Mouse (Mus musculus) c-Kit-positive CD71-positive TER-119-negative erythroid progenitor cells, embryonic 14.5 days (primary cell): ENCODE results near the gene Pgm5.
A peak's percentile ranks its signal among the peaks of the same experiment; 100 is the strongest.

Experiments
- DNase-seq: peaks from one replicate; pipeline ENCODE4 v3.0.0-alpha.2; 2013; ENCODE audit warnings: low read depth

Gene Pgm5

DNA sequence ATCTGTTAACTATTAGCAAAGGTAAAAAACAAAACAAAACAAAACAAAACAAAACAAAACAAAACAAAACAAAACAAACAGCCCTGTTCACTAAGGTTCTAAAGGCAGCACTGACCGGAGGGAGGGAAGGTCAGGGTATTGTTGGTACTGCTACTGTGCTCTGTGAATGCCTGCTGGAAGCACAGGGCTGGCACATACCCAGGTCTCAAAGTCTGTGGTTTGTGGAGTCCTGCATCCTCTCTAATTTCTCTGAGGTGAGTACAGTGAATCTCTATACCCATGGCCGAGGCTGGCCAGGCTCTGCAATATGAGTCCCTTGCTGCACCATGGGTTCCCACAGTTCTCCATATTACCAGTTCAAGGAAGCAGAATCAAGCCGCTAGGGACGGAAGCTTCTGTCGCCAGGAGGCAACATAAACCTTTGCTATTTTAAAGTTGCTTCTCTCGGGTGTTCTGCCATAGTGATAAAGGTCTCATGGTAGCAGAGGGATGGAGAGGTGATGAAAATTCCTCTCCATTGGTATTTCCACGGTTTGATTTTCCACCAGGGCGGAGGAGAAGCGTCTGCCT lies 208.3 kb downstream of the Pgm5 start:
- no peak for DNase-seq

DNA sequence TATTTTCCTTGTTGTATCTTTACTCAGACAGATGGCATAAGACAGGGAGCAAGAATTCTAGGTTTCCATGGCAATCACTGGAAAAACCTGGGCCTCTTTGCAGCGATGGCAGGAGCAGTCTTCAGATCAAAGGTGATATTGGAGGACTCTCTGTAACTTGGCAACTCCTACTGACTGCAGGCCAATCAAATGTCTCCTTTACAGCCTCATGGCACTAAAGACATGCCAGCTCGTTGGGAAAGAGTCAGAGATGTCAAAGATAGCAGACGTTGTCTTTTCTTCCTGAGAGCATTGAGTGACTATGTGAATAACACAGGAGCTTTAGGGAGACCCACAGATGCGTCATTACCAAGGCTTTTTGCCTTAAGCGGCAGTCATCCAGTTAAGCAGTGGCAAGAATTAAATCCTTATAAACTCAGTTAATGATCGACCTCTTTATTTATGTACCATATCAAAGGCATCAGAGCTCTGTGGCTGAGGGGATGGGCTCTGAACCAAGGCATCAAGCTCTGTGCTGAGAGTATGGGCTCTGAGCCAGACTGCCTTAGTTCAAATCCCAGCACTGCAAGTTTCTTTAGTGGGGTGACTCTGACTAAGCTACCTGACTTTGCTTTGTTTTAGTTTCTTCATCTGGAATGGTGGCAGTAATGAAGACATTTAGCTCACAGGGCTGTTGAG lies 209.2 kb downstream of the Pgm5 start:
- DNase-seq, result no peak

DNA sequence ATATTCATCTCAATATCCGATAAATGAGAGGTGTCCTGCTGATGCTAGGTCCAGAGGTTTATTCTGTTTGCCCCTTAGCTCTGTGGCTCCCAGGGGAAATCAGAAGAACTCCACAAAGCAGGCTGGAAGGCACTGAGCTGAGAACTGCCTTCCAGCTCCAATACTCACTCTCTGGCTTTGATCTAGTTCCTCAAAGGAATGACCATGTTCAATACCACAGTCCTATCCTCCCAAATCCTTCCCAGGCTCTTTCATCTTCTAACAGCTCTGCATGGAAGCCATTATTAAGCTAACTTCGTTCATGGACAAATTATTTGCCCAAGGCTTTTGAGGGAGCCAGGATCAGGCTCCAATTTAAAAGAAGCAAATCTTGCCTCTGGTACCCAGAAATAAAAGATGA lies 210.1 kb downstream of the Pgm5 start:
- no peak for DNase-seq

DNA sequence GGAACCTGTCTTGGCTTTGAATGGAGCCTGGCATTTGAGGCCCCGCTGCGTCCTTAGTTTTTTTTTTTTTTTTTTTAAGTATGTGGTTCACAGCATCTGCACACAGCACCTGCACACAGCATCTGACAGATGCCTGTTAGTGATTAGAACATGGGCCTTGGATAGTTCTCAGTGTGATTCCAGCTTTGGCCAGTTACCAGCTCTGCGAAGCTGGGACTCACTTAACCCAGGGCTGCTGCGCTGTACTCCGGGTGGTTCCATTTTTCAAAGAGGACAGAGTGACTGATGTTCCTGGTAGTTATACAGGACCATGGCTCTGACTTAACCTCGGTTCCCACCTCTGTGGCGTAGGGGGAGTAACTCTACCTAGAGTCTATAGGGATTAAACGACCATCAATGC lies 211.2 kb downstream of the Pgm5 start:
- no peak for DNase-seq

DNA sequence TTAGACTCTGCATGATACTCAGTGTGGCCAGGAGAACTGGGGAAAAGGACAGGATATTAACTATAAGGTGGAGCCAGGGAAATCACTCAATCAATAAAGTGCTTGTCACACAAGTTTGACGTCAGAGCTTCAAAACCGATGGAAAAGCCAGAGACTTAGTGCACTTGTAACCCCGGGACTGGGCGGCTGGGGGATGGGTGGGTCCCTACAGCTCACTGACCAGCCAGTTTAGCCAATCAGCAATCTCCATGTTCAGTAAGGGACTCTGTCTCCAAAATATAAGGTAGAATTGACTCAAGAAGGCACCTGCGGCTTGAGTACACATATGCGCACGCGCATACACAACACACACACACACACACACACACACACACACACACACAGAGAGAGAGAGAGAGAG lies 213.6 kb downstream of the Pgm5 start:
- DNase-seq, result no peak

DNA sequence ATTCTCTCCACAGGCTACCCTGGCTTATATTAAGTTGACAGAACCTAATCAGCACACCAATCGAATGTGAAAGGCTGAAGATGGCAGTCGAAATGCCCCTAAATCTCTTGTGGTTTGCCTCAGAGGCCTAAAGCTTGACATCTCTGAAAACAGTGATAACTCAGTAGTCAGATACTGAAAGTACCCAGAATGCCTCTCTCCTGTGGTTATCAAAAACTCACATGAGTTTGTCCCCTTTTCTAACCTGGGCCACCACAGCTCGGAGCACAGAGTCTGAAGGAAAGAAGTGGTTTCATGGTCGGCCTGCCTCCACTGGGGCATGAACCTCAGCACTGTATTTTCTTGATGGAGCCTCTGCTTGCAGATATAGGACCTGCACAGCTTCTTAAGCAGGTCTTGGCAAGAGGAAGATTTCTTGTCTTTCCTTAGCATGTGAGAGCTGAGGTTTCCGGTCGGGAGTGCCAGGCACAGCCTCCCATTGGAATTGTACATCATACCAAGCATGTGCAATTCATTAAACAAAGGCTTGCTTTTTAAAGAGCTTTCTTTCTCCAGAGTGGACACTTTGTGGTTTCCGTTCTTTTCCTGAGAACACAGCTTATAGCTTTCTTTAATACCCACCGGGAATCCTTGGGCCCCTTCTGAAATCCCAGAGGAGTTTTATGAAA lies 215.4 kb downstream of the Pgm5 start:
- no peak for DNase-seq

DNA sequence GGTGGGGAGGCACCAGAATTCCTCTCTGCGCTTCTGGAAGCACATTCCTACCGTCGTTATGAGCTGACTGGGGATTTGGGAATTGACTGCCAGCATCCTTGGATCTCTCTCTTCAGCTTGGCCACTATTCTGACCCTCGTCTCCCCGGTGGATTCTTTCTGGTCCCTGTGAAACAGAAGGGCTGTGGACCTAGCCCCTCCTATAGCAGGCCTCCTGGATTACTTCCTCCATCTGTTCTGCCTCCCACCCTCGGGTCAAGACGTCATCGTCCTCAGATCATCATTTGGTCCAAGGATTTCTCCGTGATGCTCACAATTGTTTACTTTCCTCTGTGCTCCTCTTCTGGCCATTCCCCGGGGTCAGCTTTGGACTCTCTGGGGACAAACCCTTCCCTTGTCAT lies 216.7 kb downstream of the Pgm5 start:
- no peak for DNase-seq

DNA sequence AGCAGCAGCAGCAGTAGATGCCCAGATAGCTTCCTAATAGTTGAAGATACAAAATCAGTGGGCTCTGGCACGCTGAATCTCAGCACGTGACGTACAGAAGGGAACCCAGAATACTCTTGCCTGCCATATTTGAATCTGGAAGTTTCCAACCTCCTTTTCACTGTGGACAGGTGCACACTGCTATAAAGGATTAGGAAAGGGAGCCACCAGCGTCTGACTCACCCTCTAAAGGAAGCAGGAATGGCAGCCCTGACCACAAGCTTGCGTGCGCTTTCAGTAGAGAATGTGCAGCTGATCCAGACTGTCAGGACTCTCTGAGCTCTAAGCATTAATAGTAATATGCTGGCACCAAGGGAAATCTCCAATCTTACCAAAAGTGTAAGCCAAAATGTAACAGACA lies 220.7 kb downstream of the Pgm5 start:
- DNase-seq, result no peak

DNA sequence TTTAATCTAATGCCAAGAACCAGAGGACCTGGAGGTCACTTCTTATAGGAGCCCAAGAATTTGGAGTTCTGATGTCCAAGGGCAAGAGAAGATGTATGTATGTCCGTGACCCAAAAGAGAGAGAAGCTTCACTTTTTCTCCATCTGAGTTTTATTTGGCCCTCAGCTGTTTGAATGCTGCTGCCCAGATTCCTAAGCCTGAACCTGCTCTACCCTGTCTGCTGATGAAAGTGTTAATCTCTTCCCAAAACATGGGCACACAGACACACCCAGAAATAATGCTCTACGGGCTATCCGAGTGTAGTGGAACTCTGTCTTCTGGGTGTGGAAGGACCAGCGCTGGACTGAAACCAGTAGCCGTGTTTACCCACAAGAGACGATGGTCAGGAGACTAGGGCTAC lies 223.7 kb downstream of the Pgm5 start:
- DNase-seq, result no peak

DNA sequence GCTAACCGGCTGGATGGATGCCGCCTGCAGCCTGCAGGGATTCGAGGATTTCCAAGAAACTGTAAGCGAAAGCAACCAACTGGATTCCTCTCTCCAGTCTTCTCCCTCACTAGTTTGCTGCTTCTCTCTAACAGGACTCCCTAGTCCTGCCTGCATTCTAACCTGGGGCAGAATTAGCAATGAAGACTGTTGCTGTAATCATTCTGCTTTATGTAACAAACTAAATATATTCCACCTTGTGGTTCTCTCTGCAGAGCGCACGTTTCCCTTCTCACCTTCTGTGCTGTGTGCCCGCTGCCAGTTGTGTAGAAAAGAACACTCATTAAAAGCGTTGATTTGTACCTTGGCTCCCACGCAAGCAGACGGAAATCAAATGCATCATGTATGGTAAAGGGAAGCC lies 225.0 kb downstream of the Pgm5 start:
- DNase-seq, result no peak

DNA sequence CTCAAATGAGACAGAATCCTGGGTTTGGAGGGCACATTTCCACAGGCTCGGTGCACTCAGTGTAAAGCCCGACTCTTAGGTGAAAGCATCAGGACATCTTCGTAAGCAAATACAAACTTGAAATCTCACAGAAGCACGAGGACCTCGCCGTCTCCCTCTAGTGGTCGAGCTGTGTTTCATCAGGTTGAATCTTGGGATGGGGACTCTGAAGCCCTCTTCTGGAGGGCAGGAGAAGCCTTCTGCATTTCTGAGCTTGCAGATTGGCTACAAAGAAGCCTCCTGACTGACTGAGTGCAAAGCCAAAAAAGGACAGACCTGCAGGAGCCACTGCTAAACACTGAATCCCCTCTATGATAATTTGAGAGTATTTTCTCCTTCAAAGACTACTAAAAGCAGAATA lies 227.1 kb downstream of the Pgm5 start:
- peak; percentile 34 for DNase-seq
